Mouse (Mus musculus) thymus, adult 2 months (tissue): ENCODE measurements around the gene Reck.

Source experiments
- CTCF ChIP-seq: fragments of 200-500 bp; IDR thresholded peaks from 2 replicates; pipeline ENCODE4 v1.5.1; 2012; ENCODE audit warnings: mild to moderate bottlenecking, control low read depth, low read length, moderate library complexity, borderline replicate concordance; ENCODE audit not compliant: control insufficient read depth, poor library complexity, insufficient read depth; ENCODE audit errors: extremely low read depth
- POLR2A ChIP-seq: fragments of 200-500 bp; IDR thresholded peaks from 2 replicates; pipeline ENCODE4 v1.6.1; 2012; ENCODE audit warnings: mild to moderate bottlenecking, low read length, control low read depth, moderate library complexity; ENCODE audit not compliant: control insufficient read depth, poor library complexity, insufficient read depth; ENCODE audit errors: extremely low read depth

DNA sequence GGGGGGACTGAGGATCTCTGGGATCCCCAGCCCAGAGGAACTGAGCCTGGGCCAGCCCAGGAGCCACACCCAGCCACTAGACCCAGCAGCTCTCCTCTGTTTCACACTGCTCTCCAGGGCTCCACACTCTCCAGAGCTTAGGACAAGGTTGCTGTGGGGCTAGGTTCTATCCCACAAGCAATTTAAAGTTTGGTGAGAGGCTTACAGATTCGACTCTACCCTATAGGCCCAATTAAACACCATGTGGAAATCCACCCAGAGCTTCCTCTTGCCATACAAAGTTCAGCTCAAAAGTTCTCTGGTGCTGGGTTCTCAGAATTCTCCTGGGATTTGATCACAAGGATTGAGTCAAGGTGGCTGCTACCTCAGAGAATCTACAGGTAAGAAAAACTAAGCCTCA is 35.2 kb upstream of the Reck start, which contains the start of gene Olfr157:
- TF ChIP-seq CTCF (no peak), POLR2A (no peak)
